Mouse (Mus musculus): Measurements from ENCODE around the gene Trdn. TPM values are rescaled to one million over a fixed set of nuclear protein-coding genes. Genes with fewer than 3 reads are reported as not detected.

The Trdn gene
- total RNA-seq, 2 experiments from 2014 or later, result 1,230 to 1,409 TPM

DNA sequence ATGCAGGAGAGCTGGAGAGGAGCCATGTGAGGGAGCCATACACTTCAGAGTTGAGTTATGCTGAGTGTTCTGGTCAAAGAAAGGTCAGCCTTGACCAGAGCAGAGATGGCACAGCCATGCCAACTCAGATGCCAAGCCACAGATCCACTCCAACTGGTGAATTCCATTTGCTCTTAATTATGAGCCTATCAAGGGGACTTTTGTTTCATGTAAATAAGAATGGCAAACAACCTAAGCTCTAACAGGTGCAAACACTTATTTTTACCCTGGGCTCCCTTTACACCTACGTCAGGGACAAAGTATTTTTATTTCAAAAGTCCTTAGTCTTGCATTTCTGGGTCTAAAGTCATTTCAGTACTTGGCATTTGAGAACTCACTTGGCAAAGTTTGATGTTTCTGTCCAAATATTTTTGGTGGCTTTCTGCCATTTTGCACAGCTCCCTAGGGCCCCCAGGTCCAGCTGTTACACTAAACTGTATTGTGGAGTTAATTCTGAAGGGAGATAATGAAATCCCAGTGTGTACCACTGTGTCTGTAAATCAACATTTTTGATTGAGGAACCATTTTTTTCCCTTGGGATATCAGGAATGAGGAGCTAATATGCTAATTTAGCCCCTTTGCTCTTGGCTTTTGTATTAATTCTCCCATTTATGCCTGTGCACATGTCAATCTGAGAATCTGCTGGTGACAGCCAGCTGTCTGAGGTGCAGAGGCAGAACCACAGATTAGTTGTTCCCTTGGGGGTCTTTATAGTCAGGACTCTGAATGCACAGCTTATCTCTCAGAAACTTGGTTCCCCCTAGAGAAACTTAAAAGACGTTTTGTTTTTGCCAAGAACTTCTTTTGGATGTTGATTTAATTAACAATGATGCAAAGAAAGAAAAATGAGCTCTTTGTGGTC, 99.6 kb downstream of the Trdn start:
- Histone ChIP-seq H3K4me3 (no peak overlapping the region), H3K27ac (peak overlapping the region; percentile 86)
- no peak for TF ChIP-seq CTCF (IDR thresholded peaks at IDR 0.05)
- intact Hi-C loops (cut with DNase I), result loop anchor here (5.0 kb wide), 1 partner anchor 93 kb away; no protein-coding TSS in a partner anchor
- peak; percentile 79 for DNase-seq

DNA sequence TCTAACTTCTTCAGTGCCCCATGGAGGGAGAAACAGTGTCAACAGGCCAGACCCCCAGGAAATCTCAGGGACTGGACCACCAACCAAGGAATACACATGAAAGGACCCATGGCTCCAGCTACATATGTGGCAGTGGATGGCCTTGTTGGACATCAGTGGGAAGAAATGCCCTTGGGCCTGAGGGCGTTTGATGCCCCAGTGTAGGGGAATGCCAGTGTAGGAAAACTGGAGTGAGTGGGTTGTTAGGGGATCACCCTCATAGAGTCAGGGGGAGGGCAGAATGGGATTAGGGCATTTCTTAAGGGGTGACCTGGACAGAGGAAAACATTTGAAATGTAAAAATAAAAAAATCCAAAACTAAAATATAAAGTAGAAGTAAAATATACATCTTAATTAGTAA, 108.7 kb downstream of the Trdn start:
- intact Hi-C loops (cut with DNase I), result no loop called here
- no peak overlapping the region for H3K4me3 ChIP-seq
- TF ChIP-seq CTCF (IDR thresholded peaks at IDR 0.05), result no peak
- DNase-seq, result no peak
- no peak overlapping the region for H3K27ac ChIP-seq

GRCm38 (mm10) chr10:33195919-33196318, 115.6 kb downstream of the Trdn start:
- no peak for DNase-seq
- no peak overlapping the region for H3K4me3 ChIP-seq
- TF ChIP-seq CTCF (IDR thresholded peaks at IDR 0.05), result no peak
- H3K27ac ChIP-seq, result no peak overlapping the region
- intact Hi-C loops (cut with DNase I), result no loop called here

DNA sequence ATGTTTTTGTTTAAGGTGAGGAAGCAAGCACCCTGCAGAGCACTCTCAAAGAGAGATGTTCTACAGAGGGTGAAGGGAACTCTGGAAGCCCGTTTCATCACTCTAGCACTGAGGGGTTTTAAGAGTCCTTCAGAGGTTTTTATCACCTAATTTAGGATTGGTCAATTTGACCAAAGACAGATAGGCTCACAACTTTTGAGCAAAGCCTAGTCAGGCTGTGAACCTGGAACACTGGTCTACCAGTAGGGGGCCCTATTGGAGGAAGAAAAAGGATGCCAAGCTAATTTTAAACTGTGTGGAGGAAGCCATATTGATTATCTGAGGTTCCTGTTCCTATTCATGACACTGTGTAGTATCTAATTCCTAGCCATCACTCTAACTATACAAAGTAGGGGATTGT, 117.9 kb downstream of the Trdn start:
- DNase-seq, result no peak
- Histone ChIP-seq H3K4me3 (no peak overlapping the region), H3K27ac (no peak overlapping the region)
- intact Hi-C loops (cut with DNase I), result no loop called here
- peak; percentile 30; the same call in 1 of the 2 replicates for TF ChIP-seq CTCF (IDR thresholded peaks at IDR 0.05)

DNA sequence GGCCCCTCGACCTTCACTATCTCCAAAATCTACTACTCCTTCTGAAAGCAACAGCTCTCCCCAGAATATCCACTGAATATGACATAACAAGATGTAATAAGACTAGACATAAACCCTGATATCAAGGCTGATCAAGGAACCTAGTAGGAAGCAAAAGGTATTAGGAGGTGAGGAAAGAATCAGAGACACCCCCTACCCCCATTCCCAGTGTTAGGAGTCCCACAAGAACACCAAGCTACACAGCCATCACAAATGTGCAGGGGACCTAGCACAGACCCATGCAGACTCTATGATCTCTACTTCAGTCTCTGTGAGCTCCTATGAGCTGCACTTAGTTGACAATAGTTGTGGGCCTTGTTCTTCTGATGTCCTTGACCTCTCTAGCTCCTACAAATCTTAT, 130.1 kb downstream of the Trdn start:
- intact Hi-C loops (cut with DNase I), result no loop called here
- DNase-seq, result no peak
- TF ChIP-seq CTCF (IDR thresholded peaks at IDR 0.05), result no peak

GRCm38 (mm10) chr10:33253911-33254310, 173.6 kb downstream of the Trdn start:
- no peak overlapping the region for H3K4me3 ChIP-seq
- H3K27ac ChIP-seq, result peak overlapping the region; percentile 56
- intact Hi-C loops (cut with DNase I), result no loop called here
- TF ChIP-seq CTCF (IDR thresholded peaks at IDR 0.05), result no peak
- no peak for DNase-seq

More for the DNA sequence above, 130.1 kb downstream of the Trdn start:
- no peak overlapping the region for H3K27ac ChIP-seq
- no peak overlapping the region for H3K4me3 ChIP-seq

DNA sequence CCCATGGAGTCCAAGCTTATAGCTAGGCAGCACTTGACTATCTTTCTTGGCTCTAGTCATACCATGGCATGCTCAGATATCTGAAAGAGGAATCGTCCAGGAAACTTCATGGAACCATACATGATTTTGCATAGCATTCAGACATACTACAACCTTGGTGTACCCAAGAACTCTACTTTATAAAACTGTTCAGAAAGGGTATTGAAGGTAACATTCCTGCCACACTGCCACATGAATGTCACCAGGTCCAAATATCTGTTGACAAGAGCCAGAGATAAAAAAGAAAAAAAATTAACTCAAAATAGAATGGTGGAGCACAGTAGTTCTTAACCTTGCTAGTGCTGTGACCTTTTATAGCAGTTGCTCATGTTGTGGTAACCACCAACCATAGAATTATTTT, 175.8 kb downstream of the Trdn start:
- H3K4me3 ChIP-seq, result no peak overlapping the region
- no peak for TF ChIP-seq CTCF (IDR thresholded peaks at IDR 0.05)
- H3K27ac ChIP-seq, result no peak overlapping the region
- intact Hi-C loops (cut with DNase I), result no loop called here
- DNase-seq, result no peak

- H3K27ac ChIP-seq, result no peak overlapping the region
- peak; percentile 41 for TF ChIP-seq CTCF (IDR thresholded peaks at IDR 0.05)
- DNase-seq, result no peak
- intact Hi-C loops (cut with DNase I), result no loop called here
- H3K4me3 ChIP-seq, result no peak overlapping the region
These were observed 224.6 kb downstream of the Trdn start for GRCm38 (mm10) chr10:33304982-33305381.

DNA sequence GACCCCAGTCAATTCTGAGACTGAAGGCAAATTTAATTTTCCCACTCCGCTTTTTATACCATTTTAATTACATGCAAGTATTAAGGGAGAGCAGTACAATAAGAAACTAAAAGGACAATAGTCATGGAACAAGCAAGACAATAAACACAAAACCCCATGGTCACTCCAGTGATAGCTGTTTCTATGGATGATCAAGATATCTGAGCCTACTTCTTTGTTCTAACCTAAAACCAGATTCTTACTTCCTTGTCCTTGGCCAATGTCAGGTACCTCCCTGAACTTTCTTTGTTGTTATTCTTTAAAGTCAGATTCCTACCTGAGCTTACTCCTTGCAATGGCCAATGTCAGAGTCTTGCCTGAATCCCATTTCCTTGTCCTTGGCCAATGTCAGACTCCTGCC, 272.7 kb downstream of the Trdn start:
- no peak for DNase-seq
- intact Hi-C loops (cut with DNase I), result no loop called here
- Histone ChIP-seq H3K4me3 (no peak overlapping the region), H3K27ac (no peak overlapping the region)
- TF ChIP-seq CTCF (IDR thresholded peaks at IDR 0.05), result no peak

GRCm38 (mm10) chr10:33366521-33366920, 286.2 kb downstream of the Trdn start:
- intact Hi-C loops (cut with DNase I), result no loop called here
- no peak overlapping the region for H3K4me3 ChIP-seq
- no peak for TF ChIP-seq CTCF (IDR thresholded peaks at IDR 0.05)
- no peak for DNase-seq
- H3K27ac ChIP-seq, result no peak overlapping the region

- intact Hi-C loops (cut with DNase I), result no loop called here
These were observed 290.2 kb downstream of the Trdn start for GRCm38 (mm10) chr10:33370534-33370933.

DNA sequence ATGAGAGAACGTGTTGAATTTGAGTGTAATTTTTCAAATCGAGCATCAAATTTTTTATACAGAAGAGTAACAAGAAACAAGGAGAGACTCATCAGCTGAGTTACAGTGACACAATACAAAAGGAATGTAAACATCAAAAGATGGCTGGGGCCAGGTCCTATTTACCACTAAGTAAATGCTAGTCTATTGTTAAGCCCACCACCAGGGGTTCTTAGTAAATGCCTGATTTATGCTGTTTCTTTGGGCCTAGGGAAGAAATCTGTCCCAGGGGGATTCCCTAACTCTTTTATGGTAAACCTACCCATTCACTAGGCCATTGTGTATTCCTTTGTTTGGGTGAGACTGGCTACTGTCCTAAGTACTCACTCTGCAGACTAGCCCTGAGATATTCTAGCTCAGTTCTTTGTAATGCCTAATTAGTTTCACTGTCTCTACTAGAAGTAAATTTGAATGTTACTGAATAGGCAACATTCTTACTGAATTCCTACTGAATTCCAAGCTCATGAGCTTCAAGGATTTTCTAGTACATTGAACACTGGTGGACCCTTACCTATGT, 295.2 kb downstream of the Trdn start:
- intact Hi-C loops (cut with DNase I), result no loop called here

More at GRCm38 (mm10) chr10:33370534-33370933, 290.2 kb downstream of the Trdn start:
- DNase-seq, result no peak
- H3K27ac ChIP-seq, result no peak overlapping the region
- no peak; the same call in 1 of the 2 replicates for TF ChIP-seq CTCF (IDR thresholded peaks at IDR 0.05)
- H3K4me3 ChIP-seq, result no peak overlapping the region

More for the DNA sequence above, 295.2 kb downstream of the Trdn start:
- TF ChIP-seq CTCF (IDR thresholded peaks at IDR 0.05), result no peak
- no peak overlapping the region for H3K4me3 ChIP-seq
- DNase-seq, result no peak
- no peak overlapping the region for H3K27ac ChIP-seq

Other genes starting within 250 kb of the Trdn start
- under 1 TPM; 0.22 to 0.26 TPM for gene Nkain2, start 190.1 kb upstream of the Trdn start, total RNA-seq (2021)

All from gastrocnemius, adult 2 months (tissue).